Mouse (Mus musculus) lung, postnatal 4 days (tissue): ENCODE measurements around the gene Spag4.

Experiments used
- DNase-seq, 2 experiments: peaks; one replicate each; pipeline ENCODE4 v3.0.0; 2021

The Spag4 gene

DNA sequence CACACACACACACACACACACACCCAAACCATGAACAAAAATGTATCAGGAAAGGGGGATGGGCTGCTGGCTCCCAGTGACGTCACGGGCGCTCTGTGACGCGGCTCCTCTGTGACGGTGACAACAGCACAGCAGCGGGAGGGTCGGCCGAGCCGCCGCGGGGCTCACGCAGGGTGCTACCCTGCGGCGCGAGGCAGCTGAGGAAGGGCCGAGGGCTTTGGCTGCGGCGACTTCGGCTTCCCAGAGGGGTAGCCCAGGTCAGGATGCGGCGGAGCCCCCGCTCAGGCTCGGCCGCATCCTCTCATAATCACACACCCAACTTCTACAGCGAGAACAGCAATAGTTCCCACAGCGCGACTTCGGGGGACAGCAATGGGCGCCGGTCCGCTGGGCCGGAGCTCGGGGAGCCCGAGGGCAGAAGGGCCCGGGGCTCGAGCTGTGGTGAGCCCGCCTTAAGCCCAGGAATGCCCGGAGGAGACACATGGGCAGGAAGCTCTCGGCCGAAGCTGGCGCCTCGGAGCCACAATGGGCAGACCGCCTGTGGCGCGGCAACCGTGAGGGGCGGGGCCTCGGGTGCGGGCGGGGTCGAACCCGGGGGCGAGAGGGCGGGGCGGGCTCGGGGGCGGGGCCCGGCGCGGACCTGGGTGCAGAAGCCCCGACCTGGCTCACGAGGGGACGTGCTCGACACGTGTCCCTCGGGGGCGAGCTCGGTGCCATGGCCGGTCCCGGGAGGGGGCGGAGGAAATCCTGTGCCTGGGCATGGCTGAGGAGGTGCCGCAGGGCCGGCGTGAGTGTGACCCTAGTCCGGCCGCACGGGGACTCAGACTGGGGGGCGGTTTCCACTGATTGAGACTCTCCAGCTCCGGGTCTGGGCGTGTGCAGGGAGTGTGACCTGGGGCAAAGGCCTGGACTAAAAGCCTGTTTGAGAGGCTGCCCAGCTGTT lies at the start of gene Spag4:
Gene Spag4, plus strand, starts transcription at position 77 of the 943 bp plus-strand sequence.
- DNase-seq, result peak; percentile 83 to 85

DNA sequence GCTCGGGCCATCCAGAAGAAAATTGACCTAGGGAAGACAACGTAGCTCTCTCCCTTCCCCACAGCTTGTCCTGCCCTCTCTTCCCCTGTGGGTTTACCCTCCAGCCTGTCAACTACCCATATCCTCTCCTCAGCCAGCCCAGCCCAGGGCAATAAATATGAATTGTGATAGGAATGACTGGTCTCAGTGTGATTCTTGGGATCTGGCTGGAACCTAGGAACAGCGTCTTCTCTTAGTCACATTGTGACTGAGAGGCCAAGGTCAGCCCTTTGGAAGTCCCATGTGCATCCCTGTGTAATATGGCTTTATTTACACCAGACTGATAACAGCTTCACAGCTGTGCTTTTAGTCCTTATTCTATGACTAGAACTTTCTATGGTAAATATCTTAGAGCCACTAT lies 46.9 kb upstream of the Spag4 start:
- DNase-seq, result no peak

DNA sequence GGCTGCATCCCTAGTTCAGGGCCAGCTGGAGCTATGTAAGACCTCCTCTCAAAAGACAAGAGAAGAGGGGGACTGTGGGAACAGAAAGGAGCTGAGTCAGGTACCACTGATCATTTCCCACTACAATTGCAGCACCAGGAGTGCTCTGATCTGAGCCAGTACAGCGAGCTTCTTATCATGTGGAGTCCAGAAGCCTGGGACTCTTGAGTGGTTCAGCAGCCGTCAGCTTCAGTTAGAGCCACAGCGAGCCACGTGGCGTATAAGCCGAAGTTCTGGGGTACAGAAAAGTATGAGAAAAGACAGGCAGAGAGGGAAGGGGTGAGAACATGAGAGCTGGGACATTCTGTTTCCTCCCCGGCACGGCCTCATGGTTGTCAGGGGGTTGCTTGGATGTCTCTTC lies 43.8 kb upstream of the Spag4 start:
- DNase-seq, result no peak

DNA sequence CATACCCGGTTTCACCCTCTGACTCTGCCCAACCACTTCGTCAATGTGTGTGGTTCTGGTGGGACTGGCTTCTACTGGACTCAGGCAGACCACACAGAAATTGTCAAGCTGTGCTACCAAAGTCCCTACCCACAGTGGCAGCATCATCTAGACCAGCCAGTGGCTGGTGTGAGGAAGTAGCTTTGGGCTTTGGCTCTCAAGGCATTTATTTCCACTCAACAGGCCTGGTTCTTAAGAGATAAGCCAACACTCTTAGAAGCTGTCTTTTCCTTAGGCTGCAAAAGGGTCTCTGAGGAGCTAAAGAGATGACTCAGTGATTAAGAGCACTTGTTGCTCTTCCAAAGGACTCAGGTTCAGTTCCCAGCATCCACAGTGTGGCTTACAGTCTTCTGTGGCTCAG lies 43.2 kb upstream of the Spag4 start:
- DNase-seq, result no peak

DNA sequence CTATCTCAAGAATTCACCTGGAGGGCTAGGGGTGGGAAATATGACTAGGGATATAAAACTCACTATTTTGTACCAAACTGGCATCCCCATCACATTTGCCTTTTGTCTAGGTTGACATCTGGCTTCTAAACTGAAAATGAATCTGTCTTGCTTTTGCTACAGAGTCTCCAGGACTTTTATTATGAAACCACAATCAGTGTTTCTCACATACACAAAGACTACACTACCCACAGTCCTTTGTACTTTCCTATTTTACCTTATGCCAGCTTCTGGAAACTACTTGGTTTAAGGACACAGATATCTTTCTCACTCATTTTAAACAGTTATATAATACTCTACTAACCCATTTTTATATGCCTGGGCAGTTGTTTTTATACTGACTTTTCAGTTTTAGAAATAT lies 39.5 kb upstream of the Spag4 start:
- DNase-seq, result no peak

DNA sequence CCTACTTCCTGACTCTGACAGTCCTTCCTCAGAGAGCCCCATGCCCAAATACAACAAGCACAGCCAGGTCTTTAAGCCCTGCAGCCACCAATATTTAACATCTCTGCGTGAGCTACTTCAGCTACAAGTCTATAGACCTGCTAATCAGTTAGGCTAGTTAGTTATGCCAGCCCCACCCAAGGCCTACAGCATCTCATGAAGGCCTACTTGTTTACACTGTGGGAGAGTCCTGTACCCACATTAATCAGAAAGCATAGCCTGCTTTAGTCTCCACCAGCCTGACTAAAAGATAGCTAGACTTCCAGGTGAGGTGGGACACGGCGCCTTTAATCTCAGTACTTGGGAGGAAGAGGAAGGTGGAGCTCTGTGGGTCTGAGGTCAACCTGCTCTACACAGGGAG lies 25.6 kb upstream of the Spag4 start:
- no peak for DNase-seq

DNA sequence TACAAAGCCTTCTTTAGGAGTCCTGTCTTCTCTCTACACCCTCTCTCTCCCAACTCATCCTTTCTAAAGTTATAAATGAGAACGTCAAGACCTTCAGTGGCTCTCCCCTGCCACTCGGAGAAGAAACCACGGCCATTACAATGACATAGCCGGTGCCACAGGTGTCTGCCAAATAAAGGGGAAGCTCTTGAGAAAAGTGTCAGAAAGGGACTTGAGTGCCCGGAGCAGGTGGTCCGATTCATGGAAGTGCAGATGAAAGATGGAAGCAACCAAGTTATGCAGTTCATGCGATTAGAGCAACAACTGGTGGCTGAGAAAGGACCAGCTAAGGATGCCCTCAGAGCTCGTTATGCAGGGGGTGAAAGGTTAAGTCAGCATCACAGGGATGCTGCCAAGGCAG lies 22.1 kb upstream of the Spag4 start:
- no peak for DNase-seq

DNA sequence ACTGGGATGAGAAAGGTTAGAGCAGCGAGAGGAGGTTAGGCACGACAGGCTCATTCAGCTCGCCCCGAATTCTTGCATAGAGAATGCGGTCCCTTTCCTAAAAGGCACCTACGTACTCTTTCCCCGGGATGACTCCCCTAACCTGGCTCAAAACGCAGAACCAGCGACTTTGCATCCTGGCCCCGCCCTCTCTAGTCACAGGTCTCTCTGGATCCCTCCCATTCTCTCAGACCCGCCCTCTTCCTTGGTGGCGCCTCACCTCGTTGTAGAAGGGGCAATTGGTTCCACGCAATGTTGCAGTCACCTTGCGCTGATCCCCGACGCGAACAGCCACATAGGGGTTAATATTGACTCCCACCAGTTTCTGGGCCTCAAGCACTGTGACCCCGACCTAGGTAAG lies 17.0 kb upstream of the Spag4 start:
- peak in 1 of 2 experiments; percentile 15 for DNase-seq

DNA sequence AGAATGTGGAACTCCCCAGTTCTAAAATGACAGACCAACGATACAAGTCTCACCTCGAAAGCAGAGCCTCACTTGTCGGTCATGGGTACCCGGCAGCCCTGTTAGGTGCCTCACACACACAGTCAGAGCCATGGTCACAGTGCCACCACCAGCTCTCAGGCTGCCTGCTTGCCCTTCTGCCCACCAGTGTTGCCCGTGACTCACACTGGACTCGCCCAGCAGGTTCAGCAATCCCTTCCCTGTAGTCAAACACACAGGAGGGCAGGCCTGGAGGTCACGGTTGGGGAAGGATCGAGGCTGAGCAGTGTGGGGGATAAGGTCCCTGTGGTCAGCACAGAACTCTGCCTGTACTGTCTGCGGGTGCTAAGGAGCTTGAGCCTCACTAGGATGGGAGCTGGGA lies 12.2 kb upstream of the Spag4 start, which contains the start of gene Fer1l4:
Gene Fer1l4, minus strand, starts transcription at position 132 of the 400 bp plus-strand sequence.
- DNase-seq, result no peak

DNA sequence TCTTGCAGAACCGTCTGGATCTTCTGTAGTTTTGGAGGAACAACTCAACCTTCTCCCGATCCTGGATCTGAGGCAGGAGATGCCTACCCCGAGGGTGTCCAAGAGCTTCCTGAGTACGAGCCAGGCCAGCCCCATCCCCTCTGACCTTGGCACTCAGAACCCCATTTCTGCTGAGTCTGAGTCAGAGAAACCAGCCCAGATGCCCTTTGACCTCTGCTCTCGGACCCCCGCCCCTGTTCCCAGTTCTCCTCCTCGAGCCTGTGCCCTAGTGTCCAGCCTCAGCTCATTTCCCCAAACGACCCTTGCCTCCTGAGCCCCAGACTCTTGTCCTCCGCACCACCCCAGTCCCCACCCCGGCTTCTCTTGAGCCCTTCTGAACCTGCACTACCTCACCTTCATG lies 1.2 kb downstream of the Spag4 start:
- DNase-seq, result no peak

DNA sequence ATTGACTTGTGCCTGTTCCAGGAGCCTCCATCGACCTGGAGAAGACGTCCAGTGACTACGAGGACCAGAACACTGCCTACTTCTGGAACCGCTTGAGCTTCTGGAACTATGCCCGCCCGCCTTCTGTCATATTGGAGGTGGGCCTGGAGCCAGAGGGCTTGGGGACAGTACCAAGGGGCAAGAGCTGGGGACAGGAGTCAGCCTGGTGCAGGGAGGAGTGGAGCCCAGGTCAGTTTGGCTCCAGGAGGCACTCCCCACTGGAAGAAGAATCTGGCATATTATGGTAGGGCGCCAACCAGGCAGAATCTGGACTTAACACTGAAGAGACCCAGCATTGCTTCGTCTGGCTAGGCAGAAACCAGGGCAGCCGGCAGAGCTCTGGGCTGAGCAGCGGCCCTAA lies 2.9 kb downstream of the Spag4 start:
- DNase-seq, result no peak

DNA sequence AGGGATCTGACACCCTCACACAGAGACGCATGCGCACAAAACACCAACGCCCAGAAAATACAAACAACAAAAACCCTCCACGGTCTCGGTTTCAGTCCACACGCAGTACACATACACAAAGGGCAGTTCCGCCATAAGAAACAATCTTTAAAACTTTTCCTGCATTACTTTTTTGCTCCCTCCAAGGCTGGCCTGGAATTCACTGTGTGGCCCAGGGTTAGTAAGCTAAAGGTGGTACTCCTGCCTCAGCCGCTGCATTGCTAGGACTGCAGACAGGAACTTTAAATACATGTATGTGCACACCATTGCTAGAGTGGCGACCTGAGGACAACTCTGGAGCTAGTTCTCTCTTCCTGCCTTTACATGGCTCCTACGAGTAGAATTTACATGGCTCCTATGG lies 6.3 kb downstream of the Spag4 start:
- no peak for DNase-seq

DNA sequence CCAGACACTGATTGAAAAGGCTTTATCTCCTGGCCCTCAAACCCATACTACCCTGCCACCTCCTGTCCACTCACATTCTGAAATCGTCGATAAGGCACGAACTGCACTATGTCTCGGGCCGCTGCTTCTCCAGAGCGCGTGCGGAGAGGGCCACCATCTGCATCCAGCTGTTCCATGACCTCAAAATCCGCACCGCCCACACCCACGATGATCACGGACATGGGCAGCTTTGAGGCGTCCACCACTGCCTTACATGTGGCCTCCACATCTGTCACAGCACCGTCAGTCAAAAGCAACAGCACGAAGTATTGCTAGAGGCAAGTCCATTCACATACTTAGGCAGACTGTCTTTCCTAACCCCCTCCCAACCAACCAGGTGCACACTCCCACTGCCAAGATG lies 8.8 kb downstream of the Spag4 start:
- DNase-seq, result peak in 1 of 2 experiments; percentile 71

DNA sequence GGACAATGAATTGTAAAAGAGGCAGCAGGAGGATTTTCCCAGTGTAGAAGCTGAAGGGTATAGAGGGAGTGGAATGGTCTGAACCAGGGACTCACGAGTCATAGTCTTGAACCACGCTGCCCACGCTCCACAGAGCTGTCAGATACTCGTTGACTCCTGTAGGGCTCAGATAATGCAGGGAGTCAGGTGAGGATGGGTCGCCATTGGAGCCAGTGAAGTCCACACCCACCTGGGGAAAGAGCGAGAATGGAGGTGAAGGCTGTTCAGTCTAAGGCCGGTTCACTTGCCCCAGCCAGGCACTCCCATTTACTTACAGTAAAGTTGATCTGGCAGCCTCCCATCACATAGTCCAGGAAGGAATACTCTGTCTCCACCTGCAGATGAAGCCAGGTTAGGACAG lies 12.5 kb downstream of the Spag4 start:
- DNase-seq, result no peak

DNA sequence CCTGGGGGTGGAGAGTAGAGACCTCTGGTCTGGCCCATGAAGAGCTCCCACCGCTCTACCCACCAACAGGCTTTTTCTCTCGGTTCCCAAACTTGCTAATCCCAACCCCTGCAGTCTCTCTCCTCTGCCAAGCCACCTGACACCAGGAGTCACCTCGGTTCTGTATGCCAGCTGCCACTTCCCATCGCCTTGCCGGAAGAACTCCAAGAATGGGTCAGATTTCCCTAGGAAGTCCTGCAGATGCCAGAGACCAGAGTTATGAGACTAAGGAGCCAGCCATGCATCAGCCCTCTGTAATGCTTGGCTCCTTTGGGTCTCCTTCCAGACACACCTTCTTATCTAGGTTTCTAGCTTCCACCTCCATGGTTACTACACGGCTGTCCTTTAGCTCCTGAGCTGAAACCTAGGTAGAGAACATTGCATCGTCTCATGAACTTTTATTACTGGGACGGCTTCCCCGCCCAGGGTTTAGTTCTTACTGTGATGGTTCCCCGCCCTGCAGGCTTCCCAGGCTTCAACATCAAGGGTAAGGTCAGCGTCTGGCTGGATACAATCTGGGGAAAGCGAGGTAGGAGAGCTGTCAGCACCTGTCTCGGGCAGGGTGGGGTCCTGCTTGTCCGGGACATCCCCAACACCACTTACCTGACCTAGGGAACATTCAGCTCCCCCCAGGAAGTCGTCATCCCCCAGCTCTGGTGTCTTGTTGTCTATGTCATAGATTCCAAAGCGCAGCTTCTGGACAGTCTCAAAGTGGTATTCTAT lies 13.6 kb downstream of the Spag4 start:
- DNase-seq, result no peak

DNA sequence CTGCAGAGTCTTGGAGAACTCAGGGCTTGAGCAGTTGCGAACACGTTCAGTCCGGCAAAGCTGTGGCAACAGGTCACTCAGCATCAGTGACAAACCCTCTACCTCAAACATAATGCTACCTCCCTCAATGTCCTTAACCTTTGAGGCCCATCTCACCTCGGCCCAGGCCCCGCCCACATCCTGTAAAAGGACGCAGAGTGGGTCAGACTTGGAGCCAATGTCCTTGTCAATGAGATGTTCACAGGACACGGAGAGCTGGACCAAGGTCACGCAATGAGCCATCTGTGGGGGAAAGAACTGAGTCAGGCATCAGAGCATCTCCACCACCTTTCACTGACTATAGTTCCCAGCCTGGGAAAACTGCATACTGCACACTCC lies 14.2 kb downstream of the Spag4 start:
- DNase-seq, result no peak

DNA sequence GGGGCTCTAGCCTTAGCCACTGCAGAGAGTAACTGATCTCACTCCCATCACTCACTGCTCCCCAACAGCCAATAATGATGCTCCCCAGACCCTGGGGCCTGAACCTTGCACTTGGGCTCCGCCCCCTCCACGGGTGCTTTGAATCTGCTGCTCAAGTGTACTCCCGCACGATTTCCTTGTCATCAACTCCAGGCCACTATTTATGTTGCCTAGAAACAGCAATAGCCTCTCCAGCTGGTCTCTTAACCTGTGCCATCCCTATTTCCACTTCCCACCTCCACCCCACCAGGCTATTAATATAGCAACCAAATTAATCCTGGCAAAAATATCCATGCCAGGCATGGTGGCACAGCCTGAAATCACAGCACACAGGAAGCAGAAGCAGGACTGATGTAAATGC lies 14.7 kb downstream of the Spag4 start:
- DNase-seq, result no peak

DNA sequence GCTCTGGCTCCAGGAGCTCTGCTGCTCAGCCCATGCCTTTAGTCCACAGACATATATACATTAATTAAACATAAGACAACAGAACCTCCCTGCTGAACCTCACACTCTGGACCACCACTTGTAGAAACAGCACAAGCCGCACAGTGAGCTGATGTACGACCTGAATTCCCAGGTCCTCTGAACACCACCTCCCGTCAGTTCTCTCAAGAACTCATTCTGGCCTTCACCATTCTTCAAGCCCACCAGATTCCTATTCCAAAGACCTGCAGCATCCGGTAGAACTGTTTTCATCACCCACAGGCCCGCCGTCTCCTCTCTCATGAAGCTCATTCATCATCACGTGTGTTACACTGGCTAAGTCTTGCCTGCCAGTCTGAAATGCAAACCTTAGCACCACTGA lies 15.4 kb downstream of the Spag4 start:
- no peak for DNase-seq

DNA sequence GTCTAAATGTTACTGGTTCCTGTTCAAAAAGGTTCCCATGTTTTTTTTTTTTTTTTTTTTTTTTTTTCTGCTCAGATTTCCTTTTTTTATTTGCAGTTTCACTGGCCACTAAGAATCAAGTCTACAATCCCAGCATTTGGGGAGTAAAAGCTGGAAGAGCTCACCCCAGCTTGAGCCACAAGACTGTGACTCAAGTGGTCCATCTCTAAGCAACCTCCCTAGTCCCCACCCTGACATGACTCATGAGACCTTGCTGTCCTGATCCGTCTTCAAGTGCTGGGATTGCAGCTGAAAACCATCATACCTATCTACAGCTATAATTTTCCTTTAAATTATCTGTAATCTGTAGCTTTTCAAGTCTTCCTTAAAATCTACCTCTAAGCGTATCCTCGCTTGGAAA lies 19.6 kb downstream of the Spag4 start:
- no peak for DNase-seq

DNA sequence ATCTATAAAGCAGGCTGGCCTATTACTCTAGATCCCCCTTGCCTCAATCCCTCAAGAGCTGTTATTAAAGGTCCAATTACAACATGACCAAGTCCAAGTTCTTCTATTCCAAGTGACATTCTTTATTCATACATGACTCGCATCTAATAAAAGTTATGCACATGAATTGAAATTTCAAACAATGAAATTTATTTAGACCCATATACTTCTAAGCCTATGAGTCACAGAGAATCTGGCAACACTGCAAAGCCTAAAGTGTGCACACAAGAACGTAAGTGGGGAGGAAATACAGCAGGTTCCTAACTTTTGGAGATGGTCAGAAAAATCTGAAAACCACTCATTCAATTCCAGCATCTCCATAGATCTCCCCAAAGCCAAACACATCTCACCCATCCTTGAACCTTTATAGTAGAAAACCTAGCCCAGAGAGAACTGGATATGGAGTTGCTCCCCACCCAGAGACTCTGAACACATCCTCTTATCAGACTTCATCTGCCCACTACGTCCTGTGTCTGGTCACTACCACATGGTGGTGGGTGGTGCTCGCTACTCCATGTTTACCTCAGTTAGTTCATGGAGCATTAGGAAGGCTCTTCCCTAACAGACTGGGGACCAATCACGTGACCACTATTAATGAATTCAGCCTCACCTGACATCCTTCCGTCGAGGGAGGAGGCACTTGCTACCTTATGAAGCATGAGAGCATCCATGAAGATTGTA lies 22.6 kb downstream of the Spag4 start:
- DNase-seq, result no peak

DNA sequence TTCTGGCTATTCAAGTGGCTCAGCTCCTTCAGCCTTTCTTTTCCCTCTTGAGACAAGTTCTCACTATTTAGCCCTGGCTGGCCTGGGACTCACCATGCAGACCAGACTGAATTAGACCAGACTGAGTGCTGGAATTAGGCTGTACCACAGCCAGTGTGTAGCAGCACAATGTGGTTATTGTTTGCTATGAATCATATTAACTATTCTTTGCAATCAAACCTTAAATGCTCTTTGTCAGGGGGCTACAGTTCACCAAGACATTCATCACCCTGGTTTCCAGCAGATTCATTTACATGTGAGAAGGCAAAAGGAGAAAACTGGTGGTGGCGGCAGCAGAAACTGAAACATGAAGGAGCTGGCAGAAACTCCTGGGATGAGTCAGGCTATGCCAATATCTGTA lies 24.8 kb downstream of the Spag4 start:
- no peak for DNase-seq

DNA sequence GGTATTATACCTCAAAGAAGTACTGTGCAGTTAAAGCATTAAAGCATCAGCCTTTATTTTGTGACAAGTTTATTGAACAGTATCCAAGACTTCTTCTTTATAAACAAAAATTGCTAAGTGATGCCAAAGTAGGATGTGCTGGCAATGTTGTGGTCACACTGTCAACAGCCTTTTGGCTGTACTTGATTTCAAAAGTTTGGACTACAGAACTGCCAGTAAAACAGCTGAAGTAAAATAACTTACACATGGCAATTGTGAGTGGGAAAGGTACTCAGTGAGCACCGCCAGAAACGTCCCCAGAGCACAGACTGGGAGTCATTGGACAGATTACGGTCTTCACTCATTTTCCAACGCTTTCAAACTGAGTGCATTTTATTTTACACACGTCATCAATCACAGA lies 27.0 kb downstream of the Spag4 start:
- DNase-seq, result no peak

DNA sequence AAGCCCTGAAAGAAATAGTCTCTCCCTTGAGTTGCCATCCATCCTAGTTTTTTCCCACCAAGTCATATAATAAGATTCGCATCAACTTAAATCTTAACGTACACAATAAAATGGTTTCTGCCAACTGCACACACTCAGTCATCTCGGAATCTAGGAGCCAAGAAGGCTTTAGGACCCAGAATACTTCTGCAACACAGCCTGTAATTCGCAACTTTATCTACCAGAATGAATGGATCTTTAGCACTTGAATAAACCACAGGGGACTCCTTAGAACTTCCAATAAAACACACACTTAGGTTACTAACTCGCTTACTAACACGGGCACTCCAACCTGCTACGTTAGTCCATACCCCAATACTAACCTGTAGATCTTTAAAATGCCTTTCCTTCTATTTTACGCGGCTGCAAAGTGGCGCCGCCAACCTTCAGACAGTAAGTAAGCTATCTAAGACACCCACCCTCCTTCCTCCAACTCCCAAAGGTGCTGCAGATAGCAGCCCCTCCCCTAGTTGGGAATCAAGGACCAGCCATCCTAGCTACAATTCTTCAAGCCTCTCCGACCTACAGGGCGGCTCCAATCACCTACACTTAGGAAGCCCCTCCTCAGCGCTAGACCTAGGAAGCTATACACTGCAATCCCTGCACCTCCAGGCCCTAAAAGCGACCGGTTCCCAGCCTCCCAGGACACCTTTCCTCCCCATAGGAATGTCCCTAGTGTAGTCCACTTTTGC lies 45.8 kb downstream of the Spag4 start:
- no peak for DNase-seq
